Mouse (Mus musculus): ENCODE measurements around the gene B4galnt4. TPM values are rescaled to one million over a fixed set of nuclear protein-coding genes. Genes with fewer than 3 reads are reported as not detected.

The B4galnt4 gene
- polyA plus RNA-seq, 1 experiment from 2014 or later = 27.4 TPM

- Histone ChIP-seq H3K4me3 (peak within 1 kb of the TSS; percentile 44), H3K9me3 (no peaks in the 10 kb centered on the region), H3K36me3 (no peaks in the 10 kb centered on the region), H3K4me2 (peak within 1 kb of the TSS; percentile 71), H3K27ac (no peak within 1 kb of the TSS), H3K27me3 (peaks cover 47% of the 10 kb centered on the region), H3K4me1 (peaks cover 11% of the 10 kb centered on the region), H3K9ac (peak within 1 kb of the TSS; percentile 60)
- ATAC-seq (ENCODE audit: insufficient number of reproducible peaks, insufficient read depth, low FRiP score, low TSS enrichment, low read depth) = no peak
- under 1% methylated on average over 56 of the region's 56 CpGs for WGBS
These were observed 39.2 kb downstream of the B4galnt4 start, which contains the start of gene Sigirr for GRCm38 (mm10) chr7:141099911-141100691. TSS of gene Sigirr (minus strand) at chr7:141100572.

- Histone ChIP-seq H3K27me3 (peaks cover 43% of the 10 kb centered on the region), H3K9me3 (no peaks in the 10 kb centered on the region), H3K36me3 (no peaks in the 10 kb centered on the region), H3K4me2 (no peak overlapping the region), H3K27ac (no peak overlapping the region), H3K4me1 (peaks cover 11% of the 10 kb centered on the region), H3K4me3 (no peak overlapping the region), H3K9ac (no peak overlapping the region)
- no peak for ATAC-seq (ENCODE audit: insufficient number of reproducible peaks, insufficient read depth, low FRiP score, low TSS enrichment, low read depth)
- WGBS = 69% methylated on average over 3 of the region's 3 CpGs
These were observed 42.3 kb downstream of the B4galnt4 start for GRCm38 (mm10) chr7:141103161-141103560.

- no peak for ATAC-seq (ENCODE audit: insufficient number of reproducible peaks, insufficient read depth, low FRiP score, low TSS enrichment, low read depth)
- Histone ChIP-seq H3K27me3 (peaks cover 14% of the 10 kb centered on the region), H3K4me3 (no peak overlapping the region), H3K4me2 (no peak overlapping the region), H3K9me3 (no peaks in the 10 kb centered on the region), H3K9ac (no peak overlapping the region), H3K36me3 (no peaks in the 10 kb centered on the region), H3K4me1 (no peaks in the 10 kb centered on the region), H3K27ac (no peak overlapping the region)
- WGBS = 83% methylated on average over 9 of the region's 9 CpGs
These were observed 55.0 kb downstream of the B4galnt4 start for GRCm38 (mm10) chr7:141115874-141116273.

- ATAC-seq (ENCODE audit: insufficient number of reproducible peaks, insufficient read depth, low FRiP score, low TSS enrichment, low read depth) = no peak
- Histone ChIP-seq H3K27me3 (peaks cover 14% of the 10 kb centered on the region), H3K4me3 (peak within 1 kb of the TSS; percentile 12; the same call in 1 of the 2 replicates), H3K4me2 (peak within 1 kb of the TSS; percentile 46), H3K4me1 (peaks cover 5% of the 10 kb centered on the region), H3K27ac (no peak within 1 kb of the TSS), H3K36me3 (no peaks in the 10 kb centered on the region), H3K9ac (peak within 1 kb of the TSS; percentile 52), H3K9me3 (no peaks in the 10 kb centered on the region)
- 11% methylated on average over 9 of the region's 9 CpGs for WGBS
These were observed 56.7 kb downstream of the B4galnt4 start, which contains the start of gene Ano9 for GRCm38 (mm10) chr7:141117636-141118035. TSS of gene Ano9 (minus strand) at chr7:141117806.

- ATAC-seq (ENCODE audit: insufficient number of reproducible peaks, insufficient read depth, low FRiP score, low TSS enrichment, low read depth) = no peak
- Histone ChIP-seq H3K27me3 (peaks cover 14% of the 10 kb centered on the region), H3K4me3 (no peak overlapping the region), H3K9ac (no peak overlapping the region), H3K4me2 (no peak overlapping the region), H3K4me1 (peaks cover 5% of the 10 kb centered on the region), H3K9me3 (no peaks in the 10 kb centered on the region), H3K27ac (no peak overlapping the region), H3K36me3 (no peaks in the 10 kb centered on the region)
- WGBS = 70% methylated on average over 3 of the region's 3 CpGs
These were observed 58.6 kb downstream of the B4galnt4 start for GRCm38 (mm10) chr7:141119487-141119886.

- no peak for ATAC-seq (ENCODE audit: insufficient number of reproducible peaks, insufficient read depth, low FRiP score, low TSS enrichment, low read depth)
- H3K27ac ChIP-seq = no peak overlapping the region
- H3K9me3 ChIP-seq = no peaks in the 10 kb centered on the region
- peaks cover 5% of the 10 kb centered on the region for H3K4me1 ChIP-seq
- H3K4me2 ChIP-seq = no peak overlapping the region
- WGBS = 87% methylated on average over 3 of the region's 3 CpGs
- H3K27me3 ChIP-seq = peaks cover 14% of the 10 kb centered on the region
- H3K9ac ChIP-seq = no peak overlapping the region
- no peaks in the 10 kb centered on the region for H3K36me3 ChIP-seq
- H3K4me3 ChIP-seq = no peak overlapping the region
These were observed 59.7 kb downstream of the B4galnt4 start for GRCm38 (mm10) chr7:141120605-141121004.

GRCm38 (mm10) chr7:141121051-141121531, 60.2 kb downstream of the B4galnt4 start:
- H3K36me3 ChIP-seq = no peaks in the 10 kb centered on the region
- peaks cover 11% of the 10 kb centered on the region for H3K27me3 ChIP-seq
- no peak overlapping the region for H3K4me2 ChIP-seq
- H3K27ac ChIP-seq = no peak overlapping the region
- H3K9ac ChIP-seq = no peak overlapping the region
- ATAC-seq (ENCODE audit: insufficient number of reproducible peaks, insufficient read depth, low FRiP score, low TSS enrichment, low read depth) = no peak
- 73% methylated on average over 5 of the region's 5 CpGs for WGBS
- peaks cover 5% of the 10 kb centered on the region for H3K4me1 ChIP-seq
- H3K9me3 ChIP-seq = no peaks in the 10 kb centered on the region
- H3K4me3 ChIP-seq = no peak overlapping the region

Other genes starting within 250 kb of the B4galnt4 start
- gene Zfp941, start 238.9 kb upstream of the B4galnt4 start, polyA plus RNA-seq (2015; fragmentation: Nextera tagmentation; extraction: Ambion mirVana) = 1.7 and 2.1 TPM in 2 replicates
- gene Urah, start 226.1 kb upstream of the B4galnt4 start, polyA plus RNA-seq (2015; fragmentation: Nextera tagmentation; extraction: Ambion mirVana) = 4.2 and 5.3 TPM in 2 replicates
- gene Scgb1c1, start 215.6 kb upstream of the B4galnt4 start, polyA plus RNA-seq (2015; fragmentation: Nextera tagmentation; extraction: Ambion mirVana) = not detected in 2 replicates
- 0.25 TPM in 1 of 2 replicates, not detected in the other for gene Odf3, start 213.3 kb upstream of the B4galnt4 start, polyA plus RNA-seq (2015; fragmentation: Nextera tagmentation; extraction: Ambion mirVana)
- gene Gm45785, start 204.8 kb upstream of the B4galnt4 start, polyA plus RNA-seq (2015; fragmentation: Nextera tagmentation; extraction: Ambion mirVana) = not detected in 2 replicates
- gene Ric8a, start 204.1 kb upstream of the B4galnt4 start, polyA plus RNA-seq (2015; fragmentation: Nextera tagmentation; extraction: Ambion mirVana) = 72.4 and 72.6 TPM in 2 replicates
- gene Bet1l, start 203.5 kb upstream of the B4galnt4 start, polyA plus RNA-seq (2015; fragmentation: Nextera tagmentation; extraction: Ambion mirVana) = 56.4 and 68.1 TPM in 2 replicates
- gene Psmd13, start 179.1 kb upstream of the B4galnt4 start, polyA plus RNA-seq (2015; fragmentation: Nextera tagmentation; extraction: Ambion mirVana) = 237 and 261 TPM in 2 replicates
- gene Sirt3, start 178.8 kb upstream of the B4galnt4 start, polyA plus RNA-seq (2015; fragmentation: Nextera tagmentation; extraction: Ambion mirVana) = 24.8 and 28.9 TPM in 2 replicates
- gene Cox8b, start 160.7 kb upstream of the B4galnt4 start, polyA plus RNA-seq (2015; fragmentation: Nextera tagmentation; extraction: Ambion mirVana) = 1.2 and 1.9 TPM in 2 replicates
- gene Nlrp6, start 140.2 kb upstream of the B4galnt4 start, polyA plus RNA-seq (2015; fragmentation: Nextera tagmentation; extraction: Ambion mirVana) = 0.20 and 0.30 TPM in 2 replicates
- gene Pgghg, start 119.7 kb upstream of the B4galnt4 start, polyA plus RNA-seq (2015; fragmentation: Nextera tagmentation; extraction: Ambion mirVana) = 25.1 and 25.7 TPM in 2 replicates
- 32.4 and 56.7 TPM in 2 replicates for gene Ifitm5, start 110.8 kb upstream of the B4galnt4 start, polyA plus RNA-seq (2015; fragmentation: Nextera tagmentation; extraction: Ambion mirVana)
- 1.1 TPM in 1 of 2 replicates, not detected in the other for gene Gm45717, start 105.2 kb upstream of the B4galnt4 start, polyA plus RNA-seq (2015; fragmentation: Nextera tagmentation; extraction: Ambion mirVana)
- 1,314 and 1,591 TPM in 2 replicates for gene Ifitm2, start 105.1 kb upstream of the B4galnt4 start, polyA plus RNA-seq (2015; fragmentation: Nextera tagmentation; extraction: Ambion mirVana)
- 91.5 and 101 TPM in 2 replicates for gene Ifitm1, start 93.9 kb upstream of the B4galnt4 start, polyA plus RNA-seq (2015; fragmentation: Nextera tagmentation; extraction: Ambion mirVana)
- 98.1 and 109 TPM in 2 replicates for gene Ifitm3, start 50.3 kb upstream of the B4galnt4 start, polyA plus RNA-seq (2015; fragmentation: Nextera tagmentation; extraction: Ambion mirVana)
- 0.45 TPM in 1 of 2 replicates, not detected in the other for gene Ifitm6, start 43.2 kb upstream of the B4galnt4 start, polyA plus RNA-seq (2015; fragmentation: Nextera tagmentation; extraction: Ambion mirVana)
- not detected in 2 replicates for gene Gm17387, start 32.0 kb upstream of the B4galnt4 start, polyA plus RNA-seq (2015; fragmentation: Nextera tagmentation; extraction: Ambion mirVana)
- gene Pkp3, start 17.1 kb downstream of the B4galnt4 start, polyA plus RNA-seq (2015; fragmentation: Nextera tagmentation; extraction: Ambion mirVana) = 36.1 and 46.2 TPM in 2 replicates
- gene Sigirr, start 39.5 kb downstream of the B4galnt4 start, polyA plus RNA-seq (2015; fragmentation: Nextera tagmentation; extraction: Ambion mirVana) = 2.4 and 3.8 TPM in 2 replicates
- 5.2 TPM in 2 replicates for gene Ano9, start 56.7 kb downstream of the B4galnt4 start, polyA plus RNA-seq (2015; fragmentation: Nextera tagmentation; extraction: Ambion mirVana)
- gene Ptdss2, start 61.3 kb downstream of the B4galnt4 start, polyA plus RNA-seq (2015; fragmentation: Nextera tagmentation; extraction: Ambion mirVana) = 70.8 and 76.0 TPM in 2 replicates
- 111 and 118 TPM in 2 replicates for gene Rnh1, start 111.8 kb downstream of the B4galnt4 start, polyA plus RNA-seq (2015; fragmentation: Nextera tagmentation; extraction: Ambion mirVana)
- gene Hras, start 132.9 kb downstream of the B4galnt4 start, polyA plus RNA-seq (2015; fragmentation: Nextera tagmentation; extraction: Ambion mirVana) = 99.8 and 110 TPM in 2 replicates
- gene Lrrc56, start 133.1 kb downstream of the B4galnt4 start, polyA plus RNA-seq (2015; fragmentation: Nextera tagmentation; extraction: Ambion mirVana) = 11.6 and 13.3 TPM in 2 replicates
- gene Lmntd2, start 153.0 kb downstream of the B4galnt4 start, polyA plus RNA-seq (2015; fragmentation: Nextera tagmentation; extraction: Ambion mirVana) = 2.8 and 3.4 TPM in 2 replicates
- gene Rassf7, start 154.8 kb downstream of the B4galnt4 start, polyA plus RNA-seq (2015; fragmentation: Nextera tagmentation; extraction: Ambion mirVana) = 32.9 and 40.0 TPM in 2 replicates
- 78.5 and 82.0 TPM in 2 replicates for gene Phrf1, start 167.7 kb downstream of the B4galnt4 start, polyA plus RNA-seq (2015; fragmentation: Nextera tagmentation; extraction: Ambion mirVana)
- 2.0 and 2.4 TPM in 2 replicates for gene Irf7, start 205.4 kb downstream of the B4galnt4 start, polyA plus RNA-seq (2015; fragmentation: Nextera tagmentation; extraction: Ambion mirVana)
- gene Cdhr5, start 215.7 kb downstream of the B4galnt4 start, polyA plus RNA-seq (2015; fragmentation: Nextera tagmentation; extraction: Ambion mirVana) = 2.0 TPM in 1 of 2 replicates, not detected in the other
- 1.1 and 1.9 TPM in 2 replicates for gene Sct, start 218.0 kb downstream of the B4galnt4 start, polyA plus RNA-seq (2015; fragmentation: Nextera tagmentation; extraction: Ambion mirVana)
- 1.3 and 1.7 TPM in 2 replicates for gene Drd4, start 230.9 kb downstream of the B4galnt4 start, polyA plus RNA-seq (2015; fragmentation: Nextera tagmentation; extraction: Ambion mirVana)

Data from embryonic facial prominence, embryonic 13.5 days (tissue).